Comparison of ENCODE assay signal across 22 mouse cellular contexts in the genomic region with DNA sequence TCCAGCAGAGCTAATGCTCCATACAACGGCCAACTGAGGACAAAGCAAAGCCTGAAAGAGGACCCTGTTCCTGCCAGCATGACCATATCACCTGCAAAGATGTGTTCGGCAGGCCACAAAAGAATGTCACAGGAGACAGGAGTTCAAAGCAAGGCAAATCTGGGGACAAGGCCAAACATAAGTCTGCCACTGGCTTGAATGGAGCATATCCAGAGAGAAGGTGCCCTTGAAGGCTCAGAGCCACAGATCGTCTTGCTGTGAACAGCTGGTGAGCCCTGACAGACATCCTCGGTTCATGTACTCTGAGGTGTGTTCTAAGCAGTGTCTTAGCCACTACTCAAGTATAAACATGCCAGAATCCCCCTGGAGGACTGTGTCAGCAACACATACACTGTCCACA.
DNase-seq lines count a peak whose midpoint lies in the region; ATAC-seq and TF ChIP-seq lines count a peak whose summit lies in the region.
"Had no signal": no experiment of that assay in that cellular context is flagged by ENCODE, and none has a peak within 500 bp of the region (broad histone marks: within the 10 kb centered on the region; RNA-seq: fewer than 3 reads in every experiment).

No protein-coding gene starts in this region.

- DNase-seq in heart, adult 2 months: peak; percentile 25 to 54
- DNase-seq in R1 (ENCODE audit: low read depth, low spot score): peak; percentile 23
- peak; percentile 37 for DNase-seq in gastrocnemius, postnatal 14 days
- DNase-seq in heart, postnatal 0 days (ENCODE audit: low spot score): peak; percentile 47
- no peak for DNase-seq in yolk sac, embryonic 10.5 days (ENCODE audit: low spot score)
- DNase-seq in neural tube, embryonic 10.5 days (ENCODE audit: extremely low spot score, low spot score): no peak
- DNase-seq: adrenal gland, postnatal 14 days; cerebellum, adult 8-10 months; cerebellum, postnatal 36 days; kidney, adult 8-10 months; kidney, postnatal 10 days; left cerebral cortex, postnatal 4 days; lung, embryonic 14.5 days; midbrain, embryonic 14.5 days had no signal

- no peak for ATAC-seq in heart, embryonic 11.5 days (replicated peaks; ENCODE audit: insufficient number of reproducible peaks, low FRiP score, low TSS enrichment)
- peak; percentile 59; the same call in 1 of the 2 replicates for ATAC-seq in heart, postnatal 0 days (ENCODE audit: insufficient read depth, low read depth)
- ATAC-seq: activated CD4-positive, CD25-positive, alpha-beta regulatory T cell, adult 4 months; forebrain, embryonic 14.5 days; intestine, embryonic 15.5 days had no signal

- H3K36me3 ChIP-seq in heart, adult 2 months (ENCODE audit: control insufficient read depth, insufficient read depth, low read length): peaks cover 2% of the 10 kb centered on the region; the same call in 1 of the 2 replicates
- no peaks in the 10 kb centered on the region for H3K36me3 ChIP-seq in heart, embryonic 11.5 days (ENCODE audit: control insufficient read depth, insufficient read depth, low read length)
- no peaks in the 10 kb centered on the region for H3K36me3 ChIP-seq in heart, postnatal 0 days (replicated peaks; ENCODE audit: control insufficient read depth, insufficient read depth, low read length)
- H3K36me3 ChIP-seq: intestine, embryonic 15.5 days had no signal

- no peak for TF ChIP-seq POLR2A in heart, adult 2 months (IDR thresholded peaks at IDR 0.05; ENCODE audit: insufficient read depth, low read depth, low read length)

- peaks cover 17% of the 10 kb centered on the region for H3K4me1 ChIP-seq in heart, adult 2 months (ENCODE audit: control insufficient read depth, insufficient read depth, low read length)
- peaks cover 14% of the 10 kb centered on the region for H3K4me1 ChIP-seq in heart, embryonic 11.5 days (ENCODE audit: control insufficient read depth, insufficient read depth, low read length)
- peaks cover 49% of the 10 kb centered on the region for H3K4me1 ChIP-seq in heart, postnatal 0 days (ENCODE audit: control insufficient read depth, insufficient read depth)

- no peak overlapping the region for H3K4me2 ChIP-seq in heart, embryonic 11.5 days
- no peak overlapping the region for H3K4me2 ChIP-seq in heart, postnatal 0 days (ENCODE audit: low read depth, low read length)
- H3K4me2 ChIP-seq: hindbrain, embryonic 14.5 days; intestine, embryonic 15.5 days; limb, embryonic 15.5 days; lung, embryonic 14.5 days had no signal

- H3K9me3 ChIP-seq in heart, embryonic 11.5 days (replicated peaks; ENCODE audit: control insufficient read depth, low read length): no peaks in the 10 kb centered on the region
- no peaks in the 10 kb centered on the region for H3K9me3 ChIP-seq in heart, postnatal 0 days (replicated peaks; ENCODE audit: control insufficient read depth, low read length)
- H3K9me3 ChIP-seq: intestine, embryonic 15.5 days; limb, embryonic 15.5 days; megakaryocyte, embryonic 14.5 days had no signal

- peaks cover 7% of the 10 kb centered on the region for H3K79me2 ChIP-seq in heart, adult 2 months (replicated peaks; ENCODE audit: control insufficient read depth, insufficient read depth, low read length)

- H3K9ac ChIP-seq in heart, adult 2 months (ENCODE audit: low read depth, low read length): no peak overlapping the region
- no peak overlapping the region for H3K9ac ChIP-seq in heart, embryonic 11.5 days (ENCODE audit: low read depth, low read length)
- H3K9ac ChIP-seq in heart, postnatal 0 days (replicated peaks; ENCODE audit: low read depth, low read length): no peak overlapping the region
- H3K9ac ChIP-seq: hindbrain, embryonic 14.5 days; intestine, embryonic 15.5 days; limb, embryonic 15.5 days; liver, embryonic 14.5 days; lung, embryonic 14.5 days had no signal

- 60% methylated on average over 4 of the region's 4 CpGs for WGBS in heart, adult 2 months
- 60% methylated on average over 4 of the region's 4 CpGs for WGBS in heart, embryonic 11.5 days (ENCODE audit: insufficient replicate concordance)
- 42% methylated on average over 4 of the region's 4 CpGs for WGBS in heart, postnatal 0 days

- H3K27me3 ChIP-seq in heart, adult 2 months (ENCODE audit: control insufficient read depth, insufficient read depth, low read length): no peaks in the 10 kb centered on the region
- no peaks in the 10 kb centered on the region for H3K27me3 ChIP-seq in heart, embryonic 11.5 days (ENCODE audit: control insufficient read depth, insufficient read depth, low read length)
- H3K27me3 ChIP-seq in heart, postnatal 0 days (ENCODE audit: control insufficient read depth, insufficient read depth, low read length): no peaks in the 10 kb centered on the region
- H3K27me3 ChIP-seq: intestine, embryonic 15.5 days; limb, embryonic 15.5 days had no signal

- 0 out of 2 replicates have a peak, but pooled peaks have one; percentile 33 for TF ChIP-seq EP300 in heart, adult 2 months (IDR thresholded peaks at IDR 0.05; ENCODE audit: insufficient read depth, low read depth, low read length)
- no peak for TF ChIP-seq EP300 in heart, postnatal 0 days (IDR thresholded peaks at IDR 0.05; ENCODE audit: low read depth)

- peak overlapping the region; percentile 56 for H3K27ac ChIP-seq in heart, adult 2 months
- no peak overlapping the region for H3K27ac ChIP-seq in heart, embryonic 11.5 days (ENCODE audit: low read depth, low read length)
- H3K27ac ChIP-seq in heart, postnatal 0 days (ENCODE audit: low read depth): peak overlapping the region; percentile 15; the same call in 1 of the 2 replicates
- H3K27ac ChIP-seq: hindbrain, embryonic 14.5 days; intestine, embryonic 15.5 days; limb, embryonic 15.5 days; liver, embryonic 14.5 days had no signal

- TF ChIP-seq CTCF in heart, adult 2 months (IDR thresholded peaks at IDR 0.05): no peak
- no peak for TF ChIP-seq CTCF in heart, postnatal 0 days (IDR thresholded peaks at IDR 0.05; ENCODE audit: low read depth)

- H3K4me3 ChIP-seq in heart, adult 2 months: no peak overlapping the region
- H3K4me3 ChIP-seq in heart, embryonic 11.5 days (ENCODE audit: low read depth, low read length): no peak overlapping the region
- no peak overlapping the region for H3K4me3 ChIP-seq in heart, postnatal 0 days (ENCODE audit: low read depth, low read length)
- H3K4me3 ChIP-seq: intestine, embryonic 15.5 days; limb, embryonic 15.5 days; megakaryocyte, embryonic 14.5 days had no signal

- intact Hi-C loops in heart, adult 2 months (cut with DNase I): no loop called here
- intact Hi-C loops in gastrocnemius, postnatal 14 days (cut with DNase I; ENCODE audit: low total_unique reads): no loop called here

Comparison
In these comparisons a context has a peak if more than half of its experiments do, and no peak if none do; other contexts are left out.
1. DNase-seq: peak in heart, adult 2 months (2 of 2), R1 (single experiment), gastrocnemius, postnatal 14 days (single experiment) and heart, postnatal 0 days (single experiment); none in yolk sac, embryonic 10.5 days (single experiment) and neural tube, embryonic 10.5 days (single experiment).